Mouse (Mus musculus) erythroblast, embryonic 14.5 days (primary cell): ENCODE measurements at regions not wholly inside any gene's neighbourhood (a gene's known extent, or its start where the extent isn't known, plus 50 kb on each side); places are given as distances from the start of the nearest gene placed in this dataset.

ENCODE experiments used
- H3K27me3 ChIP-seq: 2 replicates; pipeline ENCODE4 v1.6.1; 2012; ENCODE audit warnings: inconsistent platforms; ENCODE audit not compliant: control insufficient read depth
- H3K36me3 ChIP-seq: 2 replicates; pipeline ENCODE4 v1.6.1; 2012; ENCODE audit warnings: mild to moderate bottlenecking, inconsistent platforms; ENCODE audit not compliant: control insufficient read depth
- H3K4me1 ChIP-seq: 2 replicates; pipeline ENCODE4 v1.6.1; 2012; ENCODE audit warnings: inconsistent platforms; ENCODE audit not compliant: control insufficient read depth
- H3K4me3 ChIP-seq: replicated peaks from 2 replicates; pipeline ENCODE3; 2012; ENCODE audit warnings: moderate library complexity, mild to moderate bottlenecking, inconsistent platforms
- H3K9me3 ChIP-seq: 2 replicates; pipeline ENCODE4 v1.6.1; 2012; ENCODE audit warnings: low read length, inconsistent platforms, mixed read lengths; ENCODE audit not compliant: control insufficient read depth
- GATA1 ChIP-seq: IDR thresholded peaks from 2 replicates; pipeline ENCODE4 v1.6.1; 2012; ENCODE audit warnings: low read length, inconsistent platforms, mixed read lengths
- TAL1 ChIP-seq: IDR thresholded peaks from 3 replicates; pipeline ENCODE4 v1.6.1; 2012; ENCODE audit warnings: low read length, inconsistent platforms, mixed read lengths

- Histone ChIP-seq H3K4me1 (no peaks in the 10 kb centered on the region), H3K27me3 (peaks cover 2% of the 10 kb centered on the region; the same call in 1 of the 2 replicates), H3K36me3 (no peaks in the 10 kb centered on the region), H3K9me3 (no peaks in the 10 kb centered on the region), H3K4me3 (no peak overlapping the region)
- TF ChIP-seq TAL1 (no peak), GATA1 (no peak)
Observed at GRCm38 (mm10) chr6:31293008-31293407, 105.5 kb upstream of the Mkln1 start.

- no peak overlapping the region for H3K4me3 ChIP-seq
- no peaks in the 10 kb centered on the region for H3K27me3 ChIP-seq
- TF ChIP-seq GATA1, result no peak
- no peak for TF ChIP-seq TAL1
- no peaks in the 10 kb centered on the region for H3K4me1 ChIP-seq
- no peaks in the 10 kb centered on the region for H3K9me3 ChIP-seq
- no peaks in the 10 kb centered on the region for H3K36me3 ChIP-seq
Observed at GRCm38 (mm10) chr6:31299395-31299794, 99.1 kb upstream of the Mkln1 start.

- no peaks in the 10 kb centered on the region for H3K36me3 ChIP-seq
- H3K9me3 ChIP-seq, result no peaks in the 10 kb centered on the region
Observed at GRCm38 (mm10) chr6:31305736-31306135, 92.8 kb upstream of the Mkln1 start.

GRCm38 (mm10) chr6:31307047-31307633, 91.4 kb upstream of the Mkln1 start:
- H3K27me3 ChIP-seq, result no peaks in the 10 kb centered on the region
- no peaks in the 10 kb centered on the region for H3K36me3 ChIP-seq
- H3K9me3 ChIP-seq, result no peaks in the 10 kb centered on the region
- H3K4me1 ChIP-seq, result no peaks in the 10 kb centered on the region
- H3K4me3 ChIP-seq, result no peak overlapping the region
- no peak for TF ChIP-seq TAL1
- TF ChIP-seq GATA1, result no peak

More at GRCm38 (mm10) chr6:31305736-31306135, 92.8 kb upstream of the Mkln1 start:
- no peaks in the 10 kb centered on the region for H3K27me3 ChIP-seq
- no peaks in the 10 kb centered on the region for H3K4me1 ChIP-seq
- no peak overlapping the region for H3K4me3 ChIP-seq
- TF ChIP-seq GATA1 (no peak), TAL1 (no peak)

- Histone ChIP-seq H3K9me3 (no peaks in the 10 kb centered on the region), H3K36me3 (no peaks in the 10 kb centered on the region), H3K27me3 (no peaks in the 10 kb centered on the region), H3K4me1 (no peaks in the 10 kb centered on the region), H3K4me3 (no peak overlapping the region)
- TF ChIP-seq TAL1 (no peak), GATA1 (no peak)
Observed at GRCm38 (mm10) chr6:31307899-31308298, 90.6 kb upstream of the Mkln1 start.

GRCm38 (mm10) chr6:31310660-31311059, 87.9 kb upstream of the Mkln1 start:
- H3K36me3 ChIP-seq, result no peaks in the 10 kb centered on the region

GRCm38 (mm10) chr6:31313869-31314470, 84.6 kb upstream of the Mkln1 start:
- peaks cover 3% of the 10 kb centered on the region; the same call in 1 of the 2 replicates for H3K4me1 ChIP-seq
- H3K4me3 ChIP-seq, result no peak overlapping the region
- TF ChIP-seq GATA1 (no peak), TAL1 (no peak)
- no peaks in the 10 kb centered on the region for H3K9me3 ChIP-seq
- no peaks in the 10 kb centered on the region for H3K36me3 ChIP-seq
- H3K27me3 ChIP-seq, result peaks cover 20% of the 10 kb centered on the region

More at GRCm38 (mm10) chr6:31310660-31311059, 87.9 kb upstream of the Mkln1 start:
- TF ChIP-seq TAL1 (no peak), GATA1 (no peak)
- Histone ChIP-seq H3K27me3 (no peaks in the 10 kb centered on the region), H3K4me1 (no peaks in the 10 kb centered on the region), H3K4me3 (no peak overlapping the region), H3K9me3 (no peaks in the 10 kb centered on the region)

- H3K9me3 ChIP-seq, result no peaks in the 10 kb centered on the region
- TF ChIP-seq GATA1 (no peak), TAL1 (no peak)
Observed at GRCm38 (mm10) chr6:31317741-31318225, 80.8 kb upstream of the Mkln1 start.

GRCm38 (mm10) chr6:31318506-31318905, 80.0 kb upstream of the Mkln1 start:
- H3K9me3 ChIP-seq, result no peaks in the 10 kb centered on the region
- peaks cover 3% of the 10 kb centered on the region; the same call in 1 of the 2 replicates for H3K4me1 ChIP-seq
- peaks cover 20% of the 10 kb centered on the region for H3K27me3 ChIP-seq
- H3K4me3 ChIP-seq, result peak overlapping the region; percentile 25
- H3K36me3 ChIP-seq, result no peaks in the 10 kb centered on the region
- TF ChIP-seq GATA1, result no peak
- TF ChIP-seq TAL1, result no peak

More at GRCm38 (mm10) chr6:31317741-31318225, 80.8 kb upstream of the Mkln1 start:
- Histone ChIP-seq H3K4me1 (peaks cover 3% of the 10 kb centered on the region; the same call in 1 of the 2 replicates), H3K36me3 (no peaks in the 10 kb centered on the region), H3K4me3 (peak overlapping the region; percentile 25), H3K27me3 (peaks cover 20% of the 10 kb centered on the region)
